Mouse (Mus musculus) lung, postnatal 0 days (tissue): ENCODE data around the gene Ufm1. TPM values are rescaled to one million over a fixed set of nuclear protein-coding genes. Genes with fewer than 3 reads are reported as not detected.

Source experiments
- ATAC-seq: fragments of 200-750 bp; cut with Nextera tagmentation; 2 replicates; pipeline ENCODE4 v1.8.0; 2017; ENCODE audit warnings: moderate library complexity
- DNase-seq: peaks from one replicate; pipeline ENCODE4 v3.0.0-alpha.2; 2016; ENCODE audit warnings: low spot score
- H3K27ac ChIP-seq: fragments of 300-500 bp; sonication (generic); 2 replicates; pipeline ENCODE4 v1.5.1; 2014; ENCODE audit warnings: antibody characterized with exemption, mild to moderate bottlenecking, low read length, mixed read lengths
- H3K27me3 ChIP-seq: fragments of 300-500 bp; sonication (generic); replicated peaks from 2 replicates; pipeline ENCODE4 v1.6.1; 2014; ENCODE audit warnings: low read length, mixed read lengths; ENCODE audit not compliant: insufficient read depth
- H3K36me3 ChIP-seq: fragments of 300-500 bp; sonication (generic); 2 replicates; pipeline ENCODE4 v1.6.1; 2014; ENCODE audit warnings: low read length, mixed read lengths; ENCODE audit not compliant: insufficient read depth
- H3K4me1 ChIP-seq: fragments of 300-500 bp; sonication (generic); 2 replicates; pipeline ENCODE4 v1.6.1; 2014; ENCODE audit warnings: antibody characterized with exemption, low read depth, low read length, mixed read lengths; ENCODE audit not compliant: insufficient read depth
- H3K4me2 ChIP-seq: fragments of 300-500 bp; sonication (generic); replicated peaks from 2 replicates; pipeline ENCODE4 v1.6.1; 2014; ENCODE audit warnings: low read depth, mild to moderate bottlenecking, low read length, moderate library complexity, mixed read lengths
- H3K4me3 ChIP-seq: fragments of 300-500 bp; sonication (generic); 2 replicates; pipeline ENCODE4 v1.5.1; 2014; ENCODE audit warnings: low read depth, low read length
- H3K9ac ChIP-seq: fragments of 300-500 bp; sonication (generic); replicated peaks from 2 replicates; pipeline ENCODE4 v1.6.1; 2014; ENCODE audit warnings: low read depth, mild to moderate bottlenecking
- H3K9me3 ChIP-seq: fragments of 300-500 bp; sonication (generic); 2 replicates; pipeline ENCODE4 v1.6.1; 2016; ENCODE audit warnings: low read length, mixed read lengths
- CTCF ChIP-seq: IDR thresholded peaks from 2 replicates; pipeline ENCODE4 v1.5.1; 2016; ENCODE audit warnings: antibody characterized with exemption, mild to moderate bottlenecking
- EP300 ChIP-seq: IDR thresholded peaks from 2 replicates; pipeline ENCODE4 v1.6.1; 2016; ENCODE audit warnings: antibody characterized with exemption, mild to moderate bottlenecking, control low read depth
- WGBS: fragments of 180-500 bp; shearing (Covaris S2); extraction: QIAGEN DNeasy Blood & Tissue Kit; methylation state at CpG from one replicate; pipeline ENCODE4 v1.1.7; 2014; 5-methylcytosine and 5-hydroxymethylcytosine counted together
- polyA plus RNA-seq: library from polyadenylated mRNA; unstranded; fragments of >200 nt; fragmentation: Nextera tagmentation; extraction: Ambion mirVana; gene quantifications from 2 replicates; pipeline ENCODE4 v1.2.1, GENCODE M21; 2015

Ufm1 gene
- polyA plus RNA-seq, 1 experiment from 2014 or later = 89.7 TPM

DNA sequence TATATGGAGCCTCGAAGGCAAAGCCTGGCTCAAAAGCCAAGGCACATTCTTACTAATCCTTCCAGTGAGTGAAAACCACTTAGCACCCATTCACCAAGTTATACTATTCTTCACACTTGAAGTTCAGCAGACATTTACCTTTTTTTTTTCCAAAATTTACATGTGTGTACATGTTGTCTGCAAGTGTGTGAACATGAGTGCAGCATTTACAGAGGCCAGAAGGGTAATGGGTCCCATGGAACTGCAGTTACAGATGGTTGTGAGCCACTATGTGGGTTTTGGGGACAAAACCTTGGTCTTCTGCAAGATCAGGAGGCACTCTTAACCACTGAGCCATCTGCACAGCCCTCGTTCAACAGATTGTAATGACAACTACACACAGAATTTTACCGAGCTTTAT is 8.8 kb downstream of the Ufm1 start:
- H3K4me1 ChIP-seq = no peaks in the 10 kb centered on the region
- no peak for DNase-seq
- no peak overlapping the region for H3K4me2 ChIP-seq
- H3K36me3 ChIP-seq = peaks cover 23% of the 10 kb centered on the region; the same call in 1 of the 2 replicates
- no peak overlapping the region for H3K4me3 ChIP-seq
- H3K9me3 ChIP-seq = no peaks in the 10 kb centered on the region
- no peak overlapping the region for H3K27ac ChIP-seq
- no peaks in the 10 kb centered on the region for H3K27me3 ChIP-seq
- TF ChIP-seq EP300 = no peak
- no peak for TF ChIP-seq CTCF
- no peak overlapping the region for H3K9ac ChIP-seq
- ATAC-seq = no peak
- 77% methylated on average over 3 of the region's 3 CpGs for WGBS

DNA sequence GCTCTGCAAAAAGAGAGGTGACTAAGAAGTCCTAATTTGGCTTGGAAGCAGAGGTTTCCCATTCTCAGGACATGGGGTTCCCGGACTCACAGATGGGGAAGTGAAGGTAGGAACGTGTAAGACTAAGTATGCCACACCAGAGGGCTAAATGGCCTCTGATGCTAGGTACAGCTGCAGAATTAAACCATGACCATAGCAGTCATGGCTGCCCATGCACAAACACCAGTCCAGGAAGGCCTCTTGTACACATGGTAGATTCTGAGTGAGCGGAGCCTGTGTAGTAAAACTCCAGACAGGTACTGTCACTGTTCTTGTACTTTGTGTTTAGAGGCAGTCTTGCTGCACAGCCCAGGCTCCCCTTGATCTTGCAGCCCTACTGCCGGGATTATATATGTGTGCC is 9.4 kb downstream of the Ufm1 start:
- Histone ChIP-seq H3K9ac (no peak overlapping the region), H3K4me3 (no peak overlapping the region), H3K4me2 (no peak overlapping the region), H3K36me3 (peaks cover 17% of the 10 kb centered on the region; the same call in 1 of the 2 replicates), H3K27me3 (no peaks in the 10 kb centered on the region), H3K27ac (no peak overlapping the region), H3K9me3 (no peaks in the 10 kb centered on the region), H3K4me1 (no peaks in the 10 kb centered on the region)
- ATAC-seq (no peak), DNase-seq (no peak)
- TF ChIP-seq CTCF (no peak), EP300 (no peak)
- 89% methylated on average over 4 of the region's 4 CpGs for WGBS

DNA sequence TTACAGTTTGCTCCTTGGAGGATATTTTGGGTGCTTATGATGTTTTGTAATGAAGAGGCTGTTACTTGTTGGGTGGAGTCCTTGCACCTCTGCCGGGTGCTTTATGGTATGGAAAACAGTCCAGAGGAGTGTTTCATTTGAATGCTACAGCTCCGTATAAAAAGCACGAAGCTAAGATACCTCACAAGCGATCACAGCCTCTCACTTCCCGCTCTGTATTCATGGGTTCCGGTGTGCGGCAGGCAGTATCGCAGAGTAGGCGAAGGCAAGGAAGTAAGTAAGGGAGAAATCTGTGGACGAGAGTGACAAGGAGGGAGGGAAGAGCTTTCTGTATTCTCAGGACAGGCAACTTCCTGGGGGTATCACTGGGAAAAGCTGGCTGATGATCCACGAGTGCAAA is 15.4 kb downstream of the Ufm1 start:
- Histone ChIP-seq H3K9ac (no peak overlapping the region), H3K27me3 (no peaks in the 10 kb centered on the region), H3K36me3 (no peaks in the 10 kb centered on the region), H3K4me3 (no peak overlapping the region), H3K27ac (no peak overlapping the region), H3K4me2 (no peak overlapping the region), H3K4me1 (no peaks in the 10 kb centered on the region), H3K9me3 (no peaks in the 10 kb centered on the region)
- no peak for ATAC-seq
- DNase-seq = no peak
- TF ChIP-seq CTCF (no peak), EP300 (no peak)
- WGBS = 74% methylated on average over 11 of the region's 11 CpGs

DNA sequence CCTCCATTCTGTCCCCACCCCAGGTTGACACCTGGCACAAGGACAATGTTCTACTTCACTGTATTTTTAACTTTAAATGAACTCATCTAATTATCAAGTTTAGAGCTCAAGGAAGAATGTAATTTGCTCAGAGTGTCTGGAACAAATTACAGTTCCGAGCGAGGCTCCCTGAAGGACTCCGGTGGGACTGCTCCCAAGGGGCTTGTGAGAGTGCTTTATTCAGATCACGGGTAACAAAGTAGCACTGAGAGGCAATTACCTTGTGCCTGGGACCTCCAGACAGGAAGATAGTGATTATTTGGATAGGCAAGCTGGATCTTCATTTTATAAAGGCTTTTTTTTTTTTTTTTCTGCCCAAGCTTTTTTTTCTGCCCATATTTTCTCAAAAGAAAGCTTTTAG is 15.9 kb downstream of the Ufm1 start:
- 74% methylated on average over 4 of the region's 4 CpGs for WGBS
- ATAC-seq (no peak), DNase-seq (no peak)
- no peaks in the 10 kb centered on the region for H3K9me3 ChIP-seq
- H3K36me3 ChIP-seq = no peaks in the 10 kb centered on the region
- TF ChIP-seq EP300 = no peak
- no peak for TF ChIP-seq CTCF
- no peaks in the 10 kb centered on the region for H3K4me1 ChIP-seq
- no peaks in the 10 kb centered on the region for H3K27me3 ChIP-seq
- H3K9ac ChIP-seq = no peak overlapping the region
- no peak overlapping the region for H3K4me3 ChIP-seq
- no peak overlapping the region for H3K4me2 ChIP-seq
- no peak overlapping the region for H3K27ac ChIP-seq

DNA sequence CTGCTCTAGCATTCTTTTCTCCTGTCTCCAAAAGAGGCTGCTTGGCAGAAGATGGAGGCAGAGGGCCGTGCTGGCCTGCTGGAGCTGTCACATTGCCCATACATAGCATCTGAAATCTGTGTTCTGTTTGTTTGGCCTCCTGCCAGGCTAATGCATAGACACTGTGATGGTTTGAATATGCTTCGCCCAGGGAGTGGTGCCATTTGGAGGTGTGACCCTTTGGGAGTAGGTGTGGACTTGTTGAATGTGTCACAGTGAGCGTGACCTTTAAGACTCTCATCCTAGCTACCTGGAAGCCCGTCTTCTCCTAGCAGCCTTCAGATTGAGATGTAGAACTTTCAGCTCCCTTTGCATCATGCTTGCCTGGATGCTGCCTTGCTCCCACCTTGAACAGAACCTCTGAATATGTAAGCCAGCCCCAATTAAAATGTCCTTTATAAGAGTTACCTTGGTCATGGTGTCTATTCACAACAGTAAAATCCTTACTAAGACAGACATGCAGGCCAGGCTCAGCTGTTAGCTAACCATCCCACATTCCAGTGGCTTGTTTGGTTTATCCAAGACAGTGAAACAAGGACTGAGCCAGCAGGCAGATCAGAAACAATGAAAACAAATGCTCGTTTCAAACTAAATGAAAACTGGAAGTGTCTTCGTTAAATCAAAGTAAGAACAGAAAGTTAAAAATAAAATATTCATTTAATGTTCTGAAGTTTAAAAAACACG is 17.3 kb downstream of the Ufm1 start:
- H3K36me3 ChIP-seq = no peaks in the 10 kb centered on the region
- no peaks in the 10 kb centered on the region for H3K27me3 ChIP-seq
- no peak for TF ChIP-seq CTCF
- no peak for TF ChIP-seq EP300
- no peaks in the 10 kb centered on the region for H3K9me3 ChIP-seq
- no peak for DNase-seq
- H3K4me1 ChIP-seq = no peaks in the 10 kb centered on the region
- H3K4me2 ChIP-seq = no peak overlapping the region
- no peak overlapping the region for H3K27ac ChIP-seq
- ATAC-seq = no peak
- H3K4me3 ChIP-seq = no peak overlapping the region
- H3K9ac ChIP-seq = no peak overlapping the region
- 56% methylated on average over 7 of the region's 7 CpGs for WGBS

DNA sequence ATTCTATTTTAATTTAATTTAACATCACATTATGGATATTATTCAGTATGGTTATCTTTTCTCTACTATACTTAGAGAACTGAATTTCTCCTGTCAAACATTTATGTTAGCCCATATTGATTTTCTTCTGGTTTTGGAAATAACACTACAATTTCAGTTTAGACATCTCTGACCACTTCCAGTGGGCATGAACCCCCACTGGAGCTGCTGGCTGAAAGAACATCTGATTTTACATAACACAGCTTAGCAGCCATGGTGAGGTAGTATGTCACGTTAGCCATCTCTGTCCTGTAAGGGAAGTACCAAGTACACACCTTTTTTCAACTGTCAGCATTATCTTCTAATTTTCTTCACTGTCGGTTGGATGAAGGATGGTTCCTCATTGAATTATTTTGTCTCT is 18.8 kb downstream of the Ufm1 start, which contains the start of gene Gm10985:
Gm10985 (plus strand) TSS at position 301 of the 400 bp plus-strand sequence.
- Histone ChIP-seq H3K27ac (no peak within 1 kb of the TSS), H3K9ac (no peak within 1 kb of the TSS), H3K27me3 (no peaks in the 10 kb centered on the region), H3K4me2 (no peak within 1 kb of the TSS), H3K4me3 (no peak within 1 kb of the TSS), H3K36me3 (no peaks in the 10 kb centered on the region), H3K9me3 (no peaks in the 10 kb centered on the region), H3K4me1 (no peaks in the 10 kb centered on the region)
- no peak for DNase-seq
- ATAC-seq = no peak
- 78% methylated on average over 2 of the region's 2 CpGs for WGBS
- TF ChIP-seq CTCF (no peak), EP300 (no peak)

DNA sequence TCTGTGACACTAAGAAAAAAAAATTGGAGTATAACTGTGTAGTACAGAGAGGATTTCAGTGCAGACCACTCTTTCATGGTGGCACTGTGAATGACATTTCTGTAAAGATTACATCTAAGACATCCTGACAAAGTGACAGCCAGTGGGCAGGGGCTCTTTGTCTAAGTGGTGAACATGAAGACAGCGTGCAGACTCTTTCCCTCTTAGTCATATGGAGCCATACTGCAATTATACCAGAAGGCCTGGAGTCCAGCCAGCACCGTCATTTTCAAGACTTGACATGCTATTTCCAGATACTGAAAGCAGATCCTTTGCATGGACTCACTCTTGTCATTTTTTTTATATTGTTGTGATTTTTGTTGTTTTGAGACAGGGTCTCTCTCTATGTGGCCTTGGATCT is 29.4 kb downstream of the Ufm1 start:
- DNase-seq = no peak
- WGBS = 72% methylated on average over 2 of the region's 2 CpGs

More for the DNA sequence above, 29.4 kb downstream of the Ufm1 start:
- TF ChIP-seq CTCF = no peak
- TF ChIP-seq EP300 = no peak
- Histone ChIP-seq H3K4me1 (no peaks in the 10 kb centered on the region), H3K27me3 (no peaks in the 10 kb centered on the region), H3K9ac (no peak overlapping the region), H3K4me3 (no peak overlapping the region), H3K36me3 (no peaks in the 10 kb centered on the region), H3K9me3 (no peaks in the 10 kb centered on the region), H3K27ac (no peak overlapping the region), H3K4me2 (no peak overlapping the region)
- no peak for ATAC-seq
